In the genomic region with DNA sequence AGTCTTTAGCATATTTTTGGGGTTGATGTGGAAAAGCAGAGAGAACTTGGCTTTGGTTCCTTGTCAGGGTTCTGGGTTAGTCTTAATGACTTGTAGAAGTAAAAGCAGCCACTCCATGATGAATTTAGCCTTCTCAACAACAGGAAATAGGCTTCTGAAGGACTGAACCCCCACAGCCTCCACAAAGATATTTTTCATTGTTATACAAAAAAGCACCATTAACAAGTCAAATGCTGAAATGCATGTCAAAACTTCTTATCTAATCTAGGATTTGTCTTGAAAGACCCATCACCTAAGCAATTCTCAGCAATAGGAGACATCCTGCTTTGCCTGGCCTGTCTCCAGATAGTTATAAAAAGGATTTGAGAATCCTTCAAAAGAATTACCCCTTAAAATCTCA, we compare ENCODE assay signal across 43 mouse cellular contexts. TPM values are rescaled to one million over a fixed set of nuclear protein-coding genes. Genes with fewer than 3 reads are reported as not detected.
"Had no signal": no experiment of that assay in that cellular context is flagged by ENCODE, and none has a peak within 500 bp of the region (broad histone marks: within the 10 kb centered on the region; RNA-seq: fewer than 3 reads in every experiment).

No protein-coding gene starts in this region.

- H3K4me2 ChIP-seq: heart, embryonic 11.5 days; heart, embryonic 12.5 days; heart, embryonic 13.5 days; heart, embryonic 15.5 days; hindbrain, embryonic 12.5 days; hindbrain, embryonic 13.5 days; hindbrain, embryonic 14.5 days; hindbrain, embryonic 15.5 days; intestine, embryonic 15.5 days; kidney, embryonic 15.5 days had no signal

- ATAC-seq: hindbrain, embryonic 16.5 days; hindbrain, postnatal 0 days; inflammation-experienced regulatory T-cells, adult 6 months; intestine, embryonic 15.5 days; intestine, embryonic 16.5 days had no signal

- DNase-seq: heart, postnatal 10 days; heart, postnatal 14 days; heart, postnatal 36 days; heart, postnatal 4 days; kidney, adult 11 months; kidney, adult 18-20 months; kidney, adult 2 months; kidney, adult 8-10 months; kidney, adult 9 months; kidney, postnatal 10 days; kidney, postnatal 14 days; kidney, postnatal 25 days; kidney, postnatal 36 days; kidney, postnatal 4 days; layer of hippocampus, adult 9-11 months; layer of hippocampus, postnatal 36 days had no signal

- H3K4me3 ChIP-seq: heart, embryonic 10.5 days; heart, embryonic 12.5 days; heart, embryonic 13.5 days; heart, embryonic 15.5 days; hindbrain, embryonic 10.5 days; hindbrain, embryonic 12.5 days; hindbrain, embryonic 13.5 days; hindbrain, embryonic 15.5 days; intestine, embryonic 15.5 days; kidney, embryonic 15.5 days; layer of hippocampus, adult 2 months; left cerebral cortex, adult 2 months had no signal

- H3K4me1 ChIP-seq: heart, embryonic 10.5 days; heart, embryonic 12.5 days; heart, embryonic 13.5 days; heart, embryonic 15.5 days; hindbrain, embryonic 10.5 days; hindbrain, embryonic 12.5 days; hindbrain, embryonic 13.5 days; hindbrain, embryonic 15.5 days; intestine, embryonic 15.5 days; kidney, embryonic 15.5 days had no signal

- H3K27ac ChIP-seq: heart, embryonic 10.5 days; heart, embryonic 13.5 days; heart, embryonic 15.5 days; hindbrain, embryonic 10.5 days; hindbrain, embryonic 12.5 days; hindbrain, embryonic 13.5 days; hindbrain, embryonic 14.5 days; hindbrain, embryonic 15.5 days; hindbrain, postnatal 0 days; intestine, embryonic 15.5 days; kidney, embryonic 15.5 days; kidney, postnatal 0 days; layer of hippocampus, adult 2 months; left cerebral cortex, adult 2 months had no signal

- H3K9ac ChIP-seq: heart, embryonic 12.5 days; heart, embryonic 13.5 days; heart, embryonic 15.5 days; hindbrain, embryonic 12.5 days; hindbrain, embryonic 13.5 days; hindbrain, embryonic 14.5 days; hindbrain, embryonic 15.5 days; intestine, embryonic 15.5 days; kidney, embryonic 15.5 days had no signal

- H3K9me3 ChIP-seq: heart, embryonic 15.5 days; kidney, embryonic 15.5 days had no signal

- H3K27me3 ChIP-seq: heart, embryonic 12.5 days; heart, embryonic 13.5 days; heart, embryonic 15.5 days; hindbrain, embryonic 12.5 days; hindbrain, embryonic 13.5 days; hindbrain, embryonic 15.5 days; intestine, embryonic 15.5 days; kidney, embryonic 15.5 days had no signal

- H3K36me3 ChIP-seq: heart, embryonic 10.5 days; heart, embryonic 12.5 days; heart, embryonic 13.5 days; heart, embryonic 15.5 days; hindbrain, embryonic 10.5 days; hindbrain, embryonic 12.5 days; hindbrain, embryonic 13.5 days; hindbrain, embryonic 15.5 days; intestine, embryonic 15.5 days; kidney, embryonic 15.5 days had no signal

RNA-seq across cellular contexts. Expression of a gene that starts 41.8 kb away (rescaled TPM):
- polyA plus RNA-seq: heart, embryonic 10.5 days; heart, embryonic 11.5 days; heart, embryonic 12.5 days; heart, embryonic 13.5 days; heart, embryonic 14.5 days; heart, embryonic 15.5 days; heart, embryonic 16.5 days; heart, postnatal 0 days; hindbrain, embryonic 10.5 days; hindbrain, embryonic 11.5 days; hindbrain, embryonic 12.5 days; hindbrain, embryonic 13.5 days; hindbrain, embryonic 14.5 days; hindbrain, embryonic 15.5 days; hindbrain, embryonic 16.5 days; hindbrain, postnatal 0 days; inflammation-experienced regulatory T-cells, adult 6 months; intestine, embryonic 14.5 days; intestine, embryonic 15.5 days; intestine, embryonic 16.5 days; kidney, adult 2 months; kidney, embryonic 14.5 days; kidney, embryonic 15.5 days; kidney, embryonic 16.5 days; kidney, postnatal 0 days; large intestine, adult 2 months had no signal

RNA-seq across cellular contexts. Expression of a gene that starts 58.1 kb away (rescaled TPM):
- polyA plus RNA-seq: heart, embryonic 10.5 days; heart, embryonic 11.5 days; heart, embryonic 12.5 days; heart, embryonic 13.5 days; heart, embryonic 14.5 days; heart, embryonic 15.5 days; heart, embryonic 16.5 days; heart, postnatal 0 days; hindbrain, embryonic 10.5 days; hindbrain, embryonic 11.5 days; hindbrain, embryonic 12.5 days; hindbrain, embryonic 13.5 days; hindbrain, embryonic 14.5 days; hindbrain, embryonic 15.5 days; hindbrain, embryonic 16.5 days; hindbrain, postnatal 0 days; inflammation-experienced regulatory T-cells, adult 6 months; intestine, embryonic 14.5 days; intestine, embryonic 15.5 days; intestine, embryonic 16.5 days; kidney, adult 2 months; kidney, embryonic 14.5 days; kidney, embryonic 15.5 days; kidney, embryonic 16.5 days; kidney, postnatal 0 days; large intestine, adult 2 months had no signal
